Mouse (Mus musculus): ENCODE measurements around the gene Lrrc66.

- TF ChIP-seq CTCF (IDR thresholded peaks at IDR 0.05; ENCODE audit: borderline replicate concordance, insufficient read depth, low read length) (no peak), POLR2A (IDR thresholded peaks at IDR 0.05; ENCODE audit: low read depth, low read length) (no peak)
Measured at GRCm38 (mm10) chr5:73599991-73600390, 32.3 kb downstream of the Lrrc66 start.
